Mouse (Mus musculus) limb, embryonic 10.5 days (tissue): ENCODE measurements around the gene Schip1. TPM values are rescaled to one million over a fixed set of nuclear protein-coding genes. Genes with fewer than 3 reads are reported as not detected.

Experiments
- DNase-seq: peaks from one replicate; pipeline ENCODE4 v3.0.0-alpha.2; 2017; ENCODE audit warnings: low spot score
- H3K27ac ChIP-seq: fragments of 300-500 bp; sonication (generic); 2 replicates; pipeline ENCODE4 v1.5.1; 2016; ENCODE audit warnings: mild to moderate bottlenecking
- H3K27me3 ChIP-seq: fragments of 300-500 bp; sonication (generic); 2 replicates; pipeline ENCODE4 v1.6.1; 2016; ENCODE audit warnings: low read depth, mild to moderate bottlenecking; ENCODE audit not compliant: poor library complexity, severe bottlenecking
- H3K36me3 ChIP-seq: fragments of 300-500 bp; sonication (generic); 2 replicates; pipeline ENCODE4 v1.6.1; 2016; ENCODE audit warnings: mild to moderate bottlenecking, moderate library complexity
- H3K4me1 ChIP-seq: fragments of 300-500 bp; sonication (generic); 2 replicates; pipeline ENCODE4 v1.6.1; 2016
- H3K4me3 ChIP-seq: fragments of 300-500 bp; sonication (generic); 2 replicates; pipeline ENCODE4 v1.5.1; 2016; ENCODE audit warnings: mild to moderate bottlenecking, moderate library complexity
- H3K9me3 ChIP-seq: fragments of 300-500 bp; sonication (generic); replicated peaks from 2 replicates; pipeline ENCODE4 v1.6.1; 2016; ENCODE audit warnings: mild to moderate bottlenecking
- WGBS: fragments of 180-500 bp; shearing (Covaris S2); methylation state at CpG from one replicate; pipeline ENCODE4 v1.1.7; 2016; 5-methylcytosine and 5-hydroxymethylcytosine counted together
- polyA plus RNA-seq: library from polyadenylated mRNA; unstranded; fragments of >200 nt; fragmentation: Nextera tagmentation; extraction: Ambion mirVana; gene quantifications from 2 replicates; pipeline ENCODE4 v1.2.1, GENCODE M21; 2016

Schip1 gene
- polyA plus RNA-seq, 1 experiment from 2014 or later: 28.9 TPM

GRCm38 (mm10) chr3:68378799-68379198, 314.2 kb downstream of the Schip1 start:
- Histone ChIP-seq H3K27ac (no peak overlapping the region), H3K9me3 (no peaks in the 10 kb centered on the region), H3K36me3 (no peaks in the 10 kb centered on the region), H3K4me1 (peaks cover 6% of the 10 kb centered on the region), H3K4me3 (no peak overlapping the region), H3K27me3 (no peaks in the 10 kb centered on the region)
- 58% methylated on average over 2 of the region's 2 CpGs for WGBS
- DNase-seq: no peak

GRCm38 (mm10) chr3:68379242-68379641, 314.6 kb downstream of the Schip1 start:
- no peaks in the 10 kb centered on the region for H3K27me3 ChIP-seq
- H3K4me3 ChIP-seq: no peak overlapping the region
- no peak for DNase-seq
- 38% methylated on average over 7 of the region's 7 CpGs for WGBS
- no peaks in the 10 kb centered on the region for H3K36me3 ChIP-seq
- H3K27ac ChIP-seq: no peak overlapping the region
- H3K4me1 ChIP-seq: peaks cover 6% of the 10 kb centered on the region
- no peaks in the 10 kb centered on the region for H3K9me3 ChIP-seq

GRCm38 (mm10) chr3:68383672-68384071, 319.1 kb downstream of the Schip1 start:
- H3K27ac ChIP-seq: no peak overlapping the region
- H3K4me3 ChIP-seq: no peak overlapping the region
- DNase-seq: no peak
- no peaks in the 10 kb centered on the region for H3K36me3 ChIP-seq
- H3K27me3 ChIP-seq: no peaks in the 10 kb centered on the region
- peaks cover 3% of the 10 kb centered on the region for H3K4me1 ChIP-seq
- H3K9me3 ChIP-seq: no peaks in the 10 kb centered on the region

- no peak overlapping the region for H3K4me3 ChIP-seq
- DNase-seq: no peak
- H3K9me3 ChIP-seq: no peaks in the 10 kb centered on the region
- H3K27me3 ChIP-seq: no peaks in the 10 kb centered on the region
- WGBS: 88% methylated on average over 3 of the region's 3 CpGs
- no peak overlapping the region for H3K27ac ChIP-seq
- no peaks in the 10 kb centered on the region for H3K36me3 ChIP-seq
- no peaks in the 10 kb centered on the region for H3K4me1 ChIP-seq
Measured at GRCm38 (mm10) chr3:68385544-68385943, 320.9 kb downstream of the Schip1 start.

- H3K36me3 ChIP-seq: no peaks in the 10 kb centered on the region
- no peaks in the 10 kb centered on the region for H3K9me3 ChIP-seq
- H3K27ac ChIP-seq: no peak overlapping the region
- WGBS: 91% methylated on average over 3 of the region's 3 CpGs
- no peak for DNase-seq
- H3K4me1 ChIP-seq: no peaks in the 10 kb centered on the region
- no peak overlapping the region for H3K4me3 ChIP-seq
- H3K27me3 ChIP-seq: no peaks in the 10 kb centered on the region
Measured at GRCm38 (mm10) chr3:68388023-68388422, 323.4 kb downstream of the Schip1 start.

GRCm38 (mm10) chr3:68393578-68393977, 329.0 kb downstream of the Schip1 start:
- Histone ChIP-seq H3K9me3 (no peaks in the 10 kb centered on the region), H3K27me3 (no peaks in the 10 kb centered on the region), H3K4me1 (no peaks in the 10 kb centered on the region), H3K36me3 (no peaks in the 10 kb centered on the region), H3K27ac (no peak overlapping the region), H3K4me3 (no peak overlapping the region)
- no peak for DNase-seq
- WGBS: 82% methylated on average over 2 of the region's 2 CpGs

GRCm38 (mm10) chr3:68398691-68399090, 334.1 kb downstream of the Schip1 start:
- Histone ChIP-seq H3K4me1 (no peaks in the 10 kb centered on the region), H3K9me3 (no peaks in the 10 kb centered on the region), H3K4me3 (no peak overlapping the region), H3K27ac (no peak overlapping the region), H3K27me3 (no peaks in the 10 kb centered on the region), H3K36me3 (no peaks in the 10 kb centered on the region)
- WGBS: 91% methylated on average over 3 of the region's 3 CpGs
- DNase-seq: no peak

GRCm38 (mm10) chr3:68400121-68400520, 335.5 kb downstream of the Schip1 start:
- no peak overlapping the region for H3K4me3 ChIP-seq
- no peaks in the 10 kb centered on the region for H3K9me3 ChIP-seq
- no peak for DNase-seq
- no peaks in the 10 kb centered on the region for H3K4me1 ChIP-seq
- H3K36me3 ChIP-seq: no peaks in the 10 kb centered on the region
- WGBS: 79% methylated on average over 7 of the region's 7 CpGs
- H3K27ac ChIP-seq: no peak overlapping the region
- no peaks in the 10 kb centered on the region for H3K27me3 ChIP-seq

- Histone ChIP-seq H3K4me3 (no peak overlapping the region), H3K36me3 (no peaks in the 10 kb centered on the region), H3K9me3 (no peaks in the 10 kb centered on the region), H3K27me3 (no peaks in the 10 kb centered on the region), H3K4me1 (peaks cover 10% of the 10 kb centered on the region), H3K27ac (no peak overlapping the region)
- DNase-seq: no peak
- WGBS: 85% methylated on average over 4 of the region's 4 CpGs
Measured at GRCm38 (mm10) chr3:68403343-68403742, 338.7 kb downstream of the Schip1 start.

GRCm38 (mm10) chr3:68403783-68404217, 339.2 kb downstream of the Schip1 start:
- H3K4me3 ChIP-seq: no peak overlapping the region
- no peak for DNase-seq
- peaks cover 11% of the 10 kb centered on the region for H3K4me1 ChIP-seq
- H3K9me3 ChIP-seq: no peaks in the 10 kb centered on the region
- no peak overlapping the region for H3K27ac ChIP-seq
- H3K27me3 ChIP-seq: no peaks in the 10 kb centered on the region
- H3K36me3 ChIP-seq: no peaks in the 10 kb centered on the region
- WGBS: 75% methylated on average over 2 of the region's 2 CpGs

- 85% methylated on average over 5 of the region's 5 CpGs for WGBS
- Histone ChIP-seq H3K27me3 (no peaks in the 10 kb centered on the region), H3K36me3 (no peaks in the 10 kb centered on the region), H3K27ac (no peak overlapping the region), H3K4me1 (peaks cover 15% of the 10 kb centered on the region), H3K9me3 (no peaks in the 10 kb centered on the region), H3K4me3 (no peak overlapping the region)
- no peak for DNase-seq
Measured at GRCm38 (mm10) chr3:68405724-68406123, 341.1 kb downstream of the Schip1 start.

GRCm38 (mm10) chr3:68412262-68412661, 347.7 kb downstream of the Schip1 start:
- Histone ChIP-seq H3K9me3 (no peaks in the 10 kb centered on the region), H3K4me1 (peaks cover 12% of the 10 kb centered on the region), H3K27ac (no peak overlapping the region), H3K4me3 (no peak overlapping the region), H3K36me3 (no peaks in the 10 kb centered on the region), H3K27me3 (no peaks in the 10 kb centered on the region)
- DNase-seq: no peak
- 75% methylated on average over 3 of the region's 3 CpGs for WGBS

GRCm38 (mm10) chr3:68419792-68420191, 355.2 kb downstream of the Schip1 start:
- DNase-seq: no peak
- 92% methylated on average over 4 of the region's 4 CpGs for WGBS
- Histone ChIP-seq H3K4me3 (no peak overlapping the region), H3K27me3 (no peaks in the 10 kb centered on the region), H3K27ac (no peak overlapping the region), H3K36me3 (no peaks in the 10 kb centered on the region), H3K9me3 (no peaks in the 10 kb centered on the region), H3K4me1 (peaks cover 1% of the 10 kb centered on the region; the same call in 1 of the 2 replicates)

- Histone ChIP-seq H3K9me3 (no peaks in the 10 kb centered on the region), H3K4me3 (no peak overlapping the region), H3K4me1 (peaks cover 6% of the 10 kb centered on the region; the same call in 1 of the 2 replicates), H3K27ac (no peak overlapping the region), H3K27me3 (no peaks in the 10 kb centered on the region), H3K36me3 (no peaks in the 10 kb centered on the region)
- WGBS: 95% methylated on average over 2 of the region's 2 CpGs
- no peak for DNase-seq
Measured at GRCm38 (mm10) chr3:68420927-68421326, 356.3 kb downstream of the Schip1 start.
